Mouse (Mus musculus): Measurements from ENCODE around the gene Dctn2.

GRCm38 (mm10) chr10:127257790-127258189 lies 8.4 kb upstream of the Dctn2 start:
- TF ChIP-seq CTCF (IDR thresholded peaks at IDR 0.05) (no peak), EP300 (IDR thresholded peaks at IDR 0.05) (no peak)

All from lung, postnatal 0 days (tissue).